Mouse (Mus musculus) B cell, adult 2 months (primary cell): Measurements from ENCODE around the gene Bcar3.

ENCODE experiments used
- DNase-seq, 2 experiments: peaks; one replicate each; pipeline ENCODE4 v3.0.0; 2022

Bcar3 gene

GRCm38 (mm10) chr3:122517726-122518125, 223.8 kb downstream of the Bcar3 start:
- DNase-seq = no peak

GRCm38 (mm10) chr3:122518231-122518736, 224.3 kb downstream of the Bcar3 start:
- DNase-seq = no peak

GRCm38 (mm10) chr3:122519082-122519481, 225.1 kb downstream of the Bcar3 start:
- DNase-seq = no peak

GRCm38 (mm10) chr3:122520365-122520764, 226.4 kb downstream of the Bcar3 start:
- DNase-seq = no peak

- peak in 1 of 2 experiments; percentile 12 for DNase-seq
These were observed 226.9 kb downstream of the Bcar3 start for GRCm38 (mm10) chr3:122520875-122521274.

GRCm38 (mm10) chr3:122521294-122521693, 227.4 kb downstream of the Bcar3 start:
- DNase-seq = no peak

- DNase-seq = no peak
These were observed 234.5 kb downstream of the Bcar3 start for GRCm38 (mm10) chr3:122528477-122528876.

GRCm38 (mm10) chr3:122535938-122536703, 242.2 kb downstream of the Bcar3 start:
- no peak for DNase-seq

GRCm38 (mm10) chr3:122538851-122539250, 244.9 kb downstream of the Bcar3 start:
- DNase-seq = no peak

GRCm38 (mm10) chr3:122539961-122540690, 246.2 kb downstream of the Bcar3 start:
- no peak for DNase-seq

GRCm38 (mm10) chr3:122540918-122541317, 247.0 kb downstream of the Bcar3 start:
- DNase-seq = no peak

- no peak for DNase-seq
These were observed 251.4 kb downstream of the Bcar3 start for GRCm38 (mm10) chr3:122545346-122545745.

GRCm38 (mm10) chr3:122547469-122547868, 253.5 kb downstream of the Bcar3 start:
- DNase-seq = no peak

- no peak for DNase-seq
These were observed 257.2 kb downstream of the Bcar3 start for GRCm38 (mm10) chr3:122551174-122551573.

GRCm38 (mm10) chr3:122557766-122558165, 263.8 kb downstream of the Bcar3 start:
- no peak for DNase-seq

GRCm38 (mm10) chr3:122565285-122565684, 271.3 kb downstream of the Bcar3 start:
- DNase-seq = no peak

GRCm38 (mm10) chr3:122566112-122566511, 272.2 kb downstream of the Bcar3 start:
- no peak for DNase-seq

GRCm38 (mm10) chr3:122566549-122566948, 272.6 kb downstream of the Bcar3 start:
- DNase-seq = no peak

- DNase-seq = no peak
These were observed 279.7 kb downstream of the Bcar3 start for GRCm38 (mm10) chr3:122573426-122574286.

GRCm38 (mm10) chr3:122574921-122575320, 281.0 kb downstream of the Bcar3 start:
- DNase-seq = no peak

GRCm38 (mm10) chr3:122577360-122577759, 283.4 kb downstream of the Bcar3 start:
- no peak for DNase-seq
